Mouse (Mus musculus) forebrain, embryonic 15.5 days (tissue): ENCODE results near the gene Itga1. TPM values are rescaled to one million over a fixed set of nuclear protein-coding genes. Genes with fewer than 3 reads are reported as not detected.

Experiments used
- polyA plus RNA-seq: library from polyadenylated mRNA; unstranded; fragments of >200 nt; fragmentation: Nextera tagmentation; extraction: Ambion mirVana; gene quantifications from 2 replicates; pipeline ENCODE4 v1.2.1, GENCODE M21; 2015

Gene Itga1
- polyA plus RNA-seq, 1 experiment from 2014 or later: 5.6 TPM

Other genes with a start within 250 kb of the Itga1 start
- gene Itga2, start 169.9 kb downstream of the Itga1 start, polyA plus RNA-seq: 0.66 and 2.0 TPM in 2 replicates
- gene Pelo, start 11.8 kb downstream of the Itga1 start, polyA plus RNA-seq: 4.7 and 4.9 TPM in 2 replicates
- gene Gm49395, start within 50 bp of the Itga1 start, polyA plus RNA-seq: 2.0 and 2.6 TPM in 2 replicates